Mouse (Mus musculus) bone marrow macrophage, adult 2 months (primary cell): ENCODE results near the gene Nrl. TPM values are rescaled to one million over a fixed set of nuclear protein-coding genes. Genes with fewer than 3 reads are reported as not detected.

Experiments used
- H3K27ac ChIP-seq: 2 replicates; pipeline ENCODE4 v1.5.1; 2012; ENCODE audit warnings: low read depth, low read length; ENCODE audit not compliant: insufficient read depth
- H3K4me1 ChIP-seq: 2 replicates; pipeline ENCODE4 v1.6.1; 2012; ENCODE audit warnings: low read length; ENCODE audit not compliant: control insufficient read depth, insufficient read depth
- H3K4me3 ChIP-seq: 2 replicates; pipeline ENCODE4 v1.5.1; 2012; ENCODE audit warnings: mild to moderate bottlenecking, low read length, moderate library complexity; ENCODE audit not compliant: insufficient read depth
- CTCF ChIP-seq: IDR thresholded peaks from 2 replicates; pipeline ENCODE4 v1.5.1; 2012; ENCODE audit warnings: low read depth, mild to moderate bottlenecking, low read length, moderate library complexity
- POLR2A ChIP-seq: IDR thresholded peaks from 2 replicates; pipeline ENCODE4 v1.6.1; 2012; ENCODE audit warnings: mild to moderate bottlenecking, low read depth, low read length, borderline replicate concordance
- polyA plus RNA-seq: library from polyadenylated mRNA; stranded (reverse); fragments of >200 nt; gene quantifications from 2 replicates; pipeline ENCODE4 v1.2.4, GENCODE M21; 2012; ENCODE audit not compliant: missing spikeins, insufficient read depth, insufficient read length

Gene Nrl
- polyA plus RNA-seq, 1 experiment, result not detected

DNA sequence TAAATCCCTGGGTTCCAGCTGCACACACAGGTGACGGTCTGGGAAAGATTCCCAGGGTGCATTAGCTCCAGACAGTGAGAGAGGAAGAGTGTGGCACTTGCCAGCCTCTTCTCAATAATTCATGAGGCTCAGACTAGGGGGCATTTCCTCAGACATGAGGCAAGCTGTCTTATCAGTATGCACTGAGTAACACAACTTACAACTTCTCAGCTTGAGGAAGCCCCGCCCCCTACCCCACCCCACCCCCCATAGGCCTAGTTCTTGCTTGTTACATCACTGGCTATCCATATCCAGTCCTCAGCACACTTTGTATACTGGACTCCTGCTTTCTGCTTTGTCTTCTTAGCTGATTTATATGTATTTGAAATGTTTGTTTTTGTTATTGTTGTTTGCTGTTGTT lies 49.1 kb downstream of the Nrl start:
- Histone ChIP-seq H3K4me1 (no peaks in the 10 kb centered on the region; the same call in 1 of the 2 replicates), H3K27ac (no peak overlapping the region), H3K4me3 (no peak overlapping the region)
- TF ChIP-seq POLR2A, result no peak
- no peak for TF ChIP-seq CTCF

DNA sequence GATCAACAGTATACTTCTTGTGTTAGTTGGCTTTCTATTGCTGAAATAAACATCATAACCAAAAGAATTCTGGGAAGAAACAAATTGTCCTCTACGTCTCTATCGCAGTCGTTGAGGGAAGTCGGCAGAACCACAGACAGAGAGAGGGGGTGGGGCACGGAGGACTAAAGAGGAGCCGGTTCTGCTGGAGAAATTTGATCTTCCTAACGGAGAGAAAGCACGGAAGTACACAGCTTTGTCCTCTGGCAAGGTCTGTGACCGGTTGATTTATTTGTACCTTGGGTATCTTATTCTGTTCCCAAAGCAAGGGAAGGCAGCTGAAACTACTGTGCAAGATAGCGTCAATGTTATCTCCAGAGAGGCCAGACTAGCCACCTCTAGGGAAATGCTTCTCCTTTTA lies 54.0 kb downstream of the Nrl start:
- no peaks in the 10 kb centered on the region for H3K4me1 ChIP-seq

DNA sequence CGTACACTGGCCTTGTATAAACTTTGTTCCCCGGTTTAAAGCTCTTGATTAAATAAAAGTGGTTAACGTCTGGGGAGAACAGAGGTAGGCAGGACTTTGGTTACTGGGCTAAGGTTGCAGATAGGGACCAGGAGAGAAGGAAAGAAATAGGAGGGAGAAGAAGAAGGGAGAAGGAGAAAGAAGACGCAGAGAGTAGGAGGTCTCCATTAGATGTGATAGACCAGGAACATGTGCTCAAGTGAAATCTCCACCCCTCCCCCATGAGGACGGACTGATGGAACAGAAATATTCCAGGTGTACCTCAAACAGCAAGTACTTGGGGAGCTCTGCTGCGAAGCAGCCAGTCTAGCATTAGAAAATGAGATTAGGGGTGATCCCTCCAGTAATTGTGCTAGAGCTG lies 55.0 kb downstream of the Nrl start:
- Histone ChIP-seq H3K4me3 (no peak overlapping the region), H3K4me1 (no peaks in the 10 kb centered on the region), H3K27ac (no peak overlapping the region)
- TF ChIP-seq POLR2A (no peak), CTCF (no peak)

More for the DNA sequence above, 54.0 kb downstream of the Nrl start:
- no peak overlapping the region for H3K27ac ChIP-seq
- H3K4me3 ChIP-seq, result no peak overlapping the region
- TF ChIP-seq POLR2A (no peak), CTCF (no peak)

DNA sequence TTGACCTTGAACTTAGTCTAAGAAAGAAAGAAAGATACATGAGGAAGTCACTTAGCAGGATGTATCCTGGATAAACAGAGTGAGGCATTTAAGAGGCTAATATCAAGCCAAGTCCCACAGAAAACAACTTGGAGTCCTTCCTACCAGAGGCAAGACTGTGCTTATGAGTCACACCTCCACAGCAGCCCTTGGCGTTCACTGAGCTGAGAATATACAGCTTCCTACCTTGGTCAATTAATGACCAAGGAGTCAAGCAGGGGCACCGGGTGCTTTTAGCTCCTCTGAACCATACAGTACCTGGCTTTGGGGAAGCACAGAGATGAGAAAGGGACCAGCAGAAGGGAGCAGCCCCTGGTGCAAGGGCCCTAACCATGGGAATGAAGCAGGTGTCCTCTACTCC lies 55.7 kb downstream of the Nrl start:
- Histone ChIP-seq H3K4me3 (no peak overlapping the region), H3K4me1 (no peaks in the 10 kb centered on the region), H3K27ac (no peak overlapping the region)
- TF ChIP-seq CTCF, result no peak
- TF ChIP-seq POLR2A, result no peak

Other genes with a start within 250 kb of the Nrl start
- 28.3 and 33.4 TPM in 2 replicates for gene Dhrs4, start 46.2 kb downstream of the Nrl start, polyA plus RNA-seq
- 0.43 TPM in 1 of 2 replicates, not detected in the other for gene Carmil3, start 34.3 kb downstream of the Nrl start, polyA plus RNA-seq
- gene Cpne6, start 14.5 kb downstream of the Nrl start, polyA plus RNA-seq, result not detected in 2 replicates
- 34.7 and 38.6 TPM in 2 replicates for gene Pck2, start 15.3 kb upstream of the Nrl start, polyA plus RNA-seq
- gene Dcaf11, start 35.0 kb upstream of the Nrl start, polyA plus RNA-seq, result 54.5 and 57.0 TPM in 2 replicates
- gene A730061H03Rik, start 35.4 kb upstream of the Nrl start, polyA plus RNA-seq, result not detected in 2 replicates
- gene Fitm1, start 50.6 kb upstream of the Nrl start, polyA plus RNA-seq, result not detected in 2 replicates
- gene Psme1, start 53.1 kb upstream of the Nrl start, polyA plus RNA-seq, result 382 and 397 TPM in 2 replicates
- gene Emc9, start 60.3 kb upstream of the Nrl start, polyA plus RNA-seq, result 19.3 and 21.9 TPM in 2 replicates
- 219 and 291 TPM in 2 replicates for gene Psme2, start 66.1 kb upstream of the Nrl start, polyA plus RNA-seq
- 38.5 and 45.6 TPM in 2 replicates for gene Rnf31, start 66.7 kb upstream of the Nrl start, polyA plus RNA-seq
- 74.7 and 77.7 TPM in 2 replicates for gene Irf9, start 78.6 kb upstream of the Nrl start, polyA plus RNA-seq
- 0.25 TPM in 1 of 2 replicates, not detected in the other for gene Rec8, start 93.1 kb upstream of the Nrl start, polyA plus RNA-seq
- gene Ipo4, start 111.0 kb upstream of the Nrl start, polyA plus RNA-seq, result 31.4 and 33.3 TPM in 2 replicates
- 0.59 and 3.0 TPM in 2 replicates for gene Gm49378, start 112.9 kb upstream of the Nrl start, polyA plus RNA-seq
- gene Tm9sf1, start 118.8 kb upstream of the Nrl start, polyA plus RNA-seq, result 61.9 and 64.9 TPM in 2 replicates
- 1.6 and 1.7 TPM in 2 replicates for gene Tssk4, start 125.2 kb upstream of the Nrl start, polyA plus RNA-seq
- gene Mdp1, start 135.5 kb upstream of the Nrl start, polyA plus RNA-seq, result 35.9 and 36.3 TPM in 2 replicates
- gene Gmpr2, start 147.0 kb upstream of the Nrl start, polyA plus RNA-seq, result 38.8 and 41.2 TPM in 2 replicates
- gene Nedd8, start 147.1 kb upstream of the Nrl start, polyA plus RNA-seq, result 318 and 335 TPM in 2 replicates
- gene Tinf2, start 156.8 kb upstream of the Nrl start, polyA plus RNA-seq, result 18.0 and 19.5 TPM in 2 replicates
- gene Tgm1, start 188.9 kb upstream of the Nrl start, polyA plus RNA-seq, result 0.59 and 1.1 TPM in 2 replicates
- 28.2 and 29.4 TPM in 2 replicates for gene Rabggta, start 197.3 kb upstream of the Nrl start, polyA plus RNA-seq
- gene Dhrs1, start 220.7 kb upstream of the Nrl start, polyA plus RNA-seq, result 117 and 120 TPM in 2 replicates
- 17.1 and 22.1 TPM in 2 replicates for gene Nop9, start 220.7 kb upstream of the Nrl start, polyA plus RNA-seq
- gene Cideb, start 233.5 kb upstream of the Nrl start, polyA plus RNA-seq, result 0.67 TPM in 1 of 2 replicates, not detected in the other
- gene Ltb4r2, start 236.4 kb upstream of the Nrl start, polyA plus RNA-seq, result 0.15 and 0.25 TPM in 2 replicates
- 1.5 and 1.7 TPM in 2 replicates for gene Ltb4r1, start 241.0 kb upstream of the Nrl start, polyA plus RNA-seq